Mouse (Mus musculus): ENCODE results near the gene Hectd4.
"Not testable (repeated sequence)": the region's sequence is repeated elsewhere in the genome, so short reads cannot be mapped to it uniquely, and the experiment has no call there.

DNA sequence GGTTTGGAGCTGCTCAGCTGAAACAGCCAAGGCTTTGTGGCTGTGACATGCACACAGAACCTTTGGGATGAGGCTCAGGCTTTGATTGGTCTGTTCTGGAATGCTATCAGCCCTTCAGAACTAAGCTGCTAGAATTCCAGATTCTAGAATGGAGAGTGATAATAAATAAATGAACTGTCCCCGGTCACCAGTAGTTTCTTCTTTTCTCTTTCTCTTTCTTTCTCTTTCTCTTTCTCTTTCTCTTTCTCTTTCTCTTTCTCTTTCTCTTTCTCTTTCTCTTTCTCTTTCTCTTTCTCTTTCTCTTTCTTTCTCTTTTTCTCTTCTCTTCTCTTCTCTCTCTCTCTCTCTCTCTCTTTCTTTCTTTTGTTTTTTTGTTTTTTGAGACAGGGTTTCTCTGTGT lies 7.3 kb downstream of the Hectd4 start:
- TF ChIP-seq CTCF (IDR thresholded peaks at IDR 0.05; ENCODE audit: extremely low read depth, insufficient read length, insufficient replicate concordance, low read depth, low read length); POLR2A (IDR thresholded peaks at IDR 0.05; ENCODE audit: low read depth, low read length): not testable (repeated sequence)

Measured in small intestine, adult 2 months (tissue).